Mouse (Mus musculus): Measurements from ENCODE around the gene Scin. TPM values are rescaled to one million over a fixed set of nuclear protein-coding genes. Genes with fewer than 3 reads are reported as not detected.
"Not testable (repeated sequence)": the region's sequence is repeated elsewhere in the genome, so short reads cannot be mapped to it uniquely, and the experiment has no call there.

The Scin gene
- polyA plus RNA-seq (2015; fragmentation: Nextera tagmentation; extraction: Ambion mirVana) = 43.7 and 46.1 TPM in 2 replicates

- no peaks in the 10 kb centered on the region for H3K36me3 ChIP-seq
- H3K9ac ChIP-seq = peak within 1 kb of the TSS; percentile 33
- WGBS = under 1% methylated on average over 39 of the region's 39 CpGs
- no peak within 1 kb of the TSS for H3K27ac ChIP-seq
- H3K4me1 ChIP-seq (replicated peaks) = no peaks in the 10 kb centered on the region
- H3K27me3 ChIP-seq (replicated peaks) = no peaks in the 10 kb centered on the region
- no peaks in the 10 kb centered on the region for H3K9me3 ChIP-seq
- peak within 1 kb of the TSS; percentile 81 for H3K4me2 ChIP-seq (replicated peaks)
- peak within 1 kb of the TSS; percentile 44 for H3K4me3 ChIP-seq (replicated peaks)
- peak; percentile 81 for ATAC-seq
Observed at GRCm38 (mm10) chr12:40133573-40134271, at the start of gene Scin. Gene Scin, minus strand, starts transcription at chr12:40134228.

GRCm38 (mm10) chr12:40177089-40177488 lies 43.1 kb upstream of the Scin start:
- WGBS = 68% methylated on average over 6 of the region's 6 CpGs
- H3K4me3 ChIP-seq (replicated peaks) = no peak overlapping the region
- no peak overlapping the region for H3K9ac ChIP-seq
- H3K4me1 ChIP-seq (replicated peaks) = no peaks in the 10 kb centered on the region
- no peak overlapping the region for H3K4me2 ChIP-seq (replicated peaks)
- no peaks in the 10 kb centered on the region for H3K9me3 ChIP-seq
- no peaks in the 10 kb centered on the region for H3K27me3 ChIP-seq (replicated peaks)
- no peak for ATAC-seq
- H3K27ac ChIP-seq = no peak overlapping the region
- no peaks in the 10 kb centered on the region for H3K36me3 ChIP-seq

GRCm38 (mm10) chr12:40176158-40176557 lies 42.1 kb upstream of the Scin start:
- no peak overlapping the region for H3K9ac ChIP-seq
- ATAC-seq = no peak
- 76% methylated on average over 2 of the region's 2 CpGs for WGBS
- no peak overlapping the region for H3K4me2 ChIP-seq (replicated peaks)
- no peak overlapping the region for H3K27ac ChIP-seq
- H3K4me1 ChIP-seq (replicated peaks) = no peaks in the 10 kb centered on the region
- H3K27me3 ChIP-seq (replicated peaks) = no peaks in the 10 kb centered on the region
- no peak overlapping the region for H3K4me3 ChIP-seq (replicated peaks)
- no peaks in the 10 kb centered on the region for H3K36me3 ChIP-seq
- no peaks in the 10 kb centered on the region for H3K9me3 ChIP-seq

DNA sequence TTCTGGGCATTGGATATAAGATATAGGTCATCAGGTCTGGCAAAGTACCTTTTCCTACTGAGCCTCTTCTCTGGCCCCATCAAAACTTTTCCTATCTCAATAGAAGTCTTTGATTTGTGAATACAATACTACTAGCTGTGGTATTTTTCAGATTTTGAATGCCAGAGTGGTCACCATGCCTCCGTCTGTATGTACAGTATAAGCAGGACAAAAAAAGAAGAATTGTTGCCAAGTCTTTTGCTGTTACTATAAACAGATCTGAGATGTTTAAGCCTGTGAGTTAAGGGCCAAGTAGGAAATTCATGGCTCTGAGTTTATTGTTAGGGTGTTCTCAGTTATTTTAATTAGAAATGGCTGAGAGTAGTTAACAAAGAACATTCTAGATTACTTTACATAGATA lies 41.1 kb upstream of the Scin start:
- H3K27ac ChIP-seq = not testable (repeated sequence)

GRCm38 (mm10) chr12:40171637-40172036 lies 37.6 kb upstream of the Scin start:
- Histone ChIP-seq H3K4me3 (replicated peaks) (no peak overlapping the region), H3K36me3 (no peaks in the 10 kb centered on the region), H3K4me1 (replicated peaks) (no peaks in the 10 kb centered on the region), H3K9me3 (no peaks in the 10 kb centered on the region), H3K9ac (no peak overlapping the region), H3K4me2 (replicated peaks) (no peak overlapping the region), H3K27me3 (replicated peaks) (no peaks in the 10 kb centered on the region), H3K27ac (no peak overlapping the region)
- 84% methylated on average over 2 of the region's 2 CpGs for WGBS
- ATAC-seq = no peak

More for the DNA sequence above, 41.1 kb upstream of the Scin start:
- H3K36me3 ChIP-seq; H3K9me3 ChIP-seq; H3K4me2 ChIP-seq (replicated peaks); H3K9ac ChIP-seq; H3K4me3 ChIP-seq (replicated peaks); H3K4me1 ChIP-seq (replicated peaks); H3K27me3 ChIP-seq (replicated peaks): not testable (repeated sequence)
- 0 out of 2 replicates have a peak, but pooled peaks have one; percentile 23 for ATAC-seq
- 41% methylated on average over 1 of the region's 1 CpGs for WGBS

DNA sequence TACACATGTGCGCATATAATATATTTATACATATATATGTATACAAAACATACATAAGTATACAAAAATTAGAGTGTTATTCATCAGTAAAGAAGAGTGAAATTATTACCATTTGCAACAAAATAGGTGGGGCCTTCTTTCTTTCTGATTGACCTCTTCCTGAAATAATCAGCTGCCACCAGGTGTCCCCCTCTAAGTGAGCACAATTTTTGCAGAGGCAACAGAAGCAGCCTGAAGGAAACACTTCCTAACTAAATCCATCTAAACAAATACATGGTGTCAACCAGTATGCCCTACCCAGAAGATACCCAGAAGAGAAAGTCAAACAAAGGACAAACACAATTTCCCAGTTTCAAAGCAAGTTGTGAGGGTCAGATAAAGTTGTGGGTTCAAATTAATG lies 35.6 kb upstream of the Scin start:
- H3K9me3 ChIP-seq = no peaks in the 10 kb centered on the region
- WGBS = 97% methylated on average over 1 of the region's 1 CpGs

GRCm38 (mm10) chr12:40164621-40165020 lies 30.6 kb upstream of the Scin start:
- WGBS = 7% methylated on average over 2 of the region's 2 CpGs
- Histone ChIP-seq H3K9me3 (no peaks in the 10 kb centered on the region), H3K27me3 (replicated peaks) (no peaks in the 10 kb centered on the region), H3K4me2 (replicated peaks) (no peak overlapping the region), H3K27ac (no peak overlapping the region), H3K36me3 (no peaks in the 10 kb centered on the region), H3K4me1 (replicated peaks) (no peaks in the 10 kb centered on the region), H3K9ac (no peak overlapping the region), H3K4me3 (replicated peaks) (no peak overlapping the region)
- ATAC-seq = peak; percentile 57

More for the DNA sequence above, 35.6 kb upstream of the Scin start:
- no peaks in the 10 kb centered on the region for H3K27me3 ChIP-seq (replicated peaks)
- no peak for ATAC-seq
- H3K36me3 ChIP-seq = no peaks in the 10 kb centered on the region
- H3K27ac ChIP-seq = no peak overlapping the region
- H3K4me3 ChIP-seq (replicated peaks) = no peak overlapping the region
- H3K9ac ChIP-seq = no peak overlapping the region
- H3K4me1 ChIP-seq (replicated peaks) = no peaks in the 10 kb centered on the region
- no peak overlapping the region for H3K4me2 ChIP-seq (replicated peaks)

DNA sequence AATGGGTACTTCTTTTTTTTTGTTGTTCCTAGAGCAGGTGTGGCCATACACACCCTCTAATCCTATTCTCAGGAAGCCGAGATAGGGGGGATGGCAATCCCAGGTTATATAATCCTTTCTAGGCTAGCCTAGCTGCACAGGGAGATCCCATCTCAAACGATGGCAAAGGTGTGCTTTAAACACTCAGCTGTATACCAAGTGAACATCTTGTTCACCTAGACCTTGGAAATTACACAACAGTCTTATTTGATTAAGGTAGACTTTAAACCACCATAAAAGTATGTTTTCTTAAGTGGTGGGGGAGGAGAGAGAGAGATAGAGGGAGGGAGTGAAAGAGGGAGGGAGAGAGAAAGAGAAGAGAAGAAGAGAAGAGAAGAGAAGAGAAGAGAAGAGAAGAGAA lies 26.7 kb upstream of the Scin start:
- Histone ChIP-seq H3K9ac (no peak overlapping the region), H3K27me3 (replicated peaks) (no peaks in the 10 kb centered on the region), H3K4me3 (replicated peaks) (no peak overlapping the region), H3K9me3 (no peaks in the 10 kb centered on the region), H3K27ac (no peak overlapping the region), H3K36me3 (no peaks in the 10 kb centered on the region), H3K4me1 (replicated peaks) (no peaks in the 10 kb centered on the region), H3K4me2 (replicated peaks) (no peak overlapping the region)
- peak; percentile 66 for ATAC-seq
- WGBS = 51% methylated on average over 2 of the region's 2 CpGs

DNA sequence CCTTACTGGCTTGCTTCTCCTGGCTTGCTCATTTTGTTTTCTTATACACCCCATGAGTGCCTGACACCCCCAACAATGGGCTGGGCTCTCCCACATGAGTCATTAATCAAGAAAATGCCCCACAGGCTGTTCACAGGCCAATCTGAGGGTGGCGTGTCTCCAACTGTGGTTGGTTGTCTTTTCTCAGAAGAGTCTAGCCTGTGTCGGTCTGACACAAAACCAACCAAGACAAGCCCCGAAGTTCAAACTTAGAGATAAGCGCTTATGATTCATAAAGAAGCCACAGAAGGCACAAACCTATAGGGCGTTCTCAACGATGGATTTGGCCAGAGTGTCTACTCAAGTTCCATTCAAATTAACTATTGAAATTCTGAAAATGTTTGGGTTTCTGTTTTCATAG lies 20.2 kb upstream of the Scin start:
- no peak for ATAC-seq
- H3K4me2 ChIP-seq (replicated peaks) = no peak overlapping the region
- 90% methylated on average over 6 of the region's 6 CpGs for WGBS

GRCm38 (mm10) chr12:40152353-40153069 lies 18.5 kb upstream of the Scin start:
- WGBS = 79% methylated on average over 8 of the region's 8 CpGs
- Histone ChIP-seq H3K9me3 (no peaks in the 10 kb centered on the region), H3K9ac (no peak overlapping the region), H3K4me2 (replicated peaks) (no peak overlapping the region), H3K36me3 (no peaks in the 10 kb centered on the region), H3K27me3 (replicated peaks) (no peaks in the 10 kb centered on the region), H3K27ac (no peak overlapping the region), H3K4me3 (replicated peaks) (no peak overlapping the region), H3K4me1 (replicated peaks) (no peaks in the 10 kb centered on the region)
- no peak for ATAC-seq

More for the DNA sequence above, 20.2 kb upstream of the Scin start:
- no peaks in the 10 kb centered on the region for H3K27me3 ChIP-seq (replicated peaks)
- no peaks in the 10 kb centered on the region for H3K4me1 ChIP-seq (replicated peaks)
- H3K9ac ChIP-seq = no peak overlapping the region
- H3K4me3 ChIP-seq (replicated peaks) = no peak overlapping the region
- H3K27ac ChIP-seq = no peak overlapping the region
- no peaks in the 10 kb centered on the region for H3K36me3 ChIP-seq
- no peaks in the 10 kb centered on the region for H3K9me3 ChIP-seq

DNA sequence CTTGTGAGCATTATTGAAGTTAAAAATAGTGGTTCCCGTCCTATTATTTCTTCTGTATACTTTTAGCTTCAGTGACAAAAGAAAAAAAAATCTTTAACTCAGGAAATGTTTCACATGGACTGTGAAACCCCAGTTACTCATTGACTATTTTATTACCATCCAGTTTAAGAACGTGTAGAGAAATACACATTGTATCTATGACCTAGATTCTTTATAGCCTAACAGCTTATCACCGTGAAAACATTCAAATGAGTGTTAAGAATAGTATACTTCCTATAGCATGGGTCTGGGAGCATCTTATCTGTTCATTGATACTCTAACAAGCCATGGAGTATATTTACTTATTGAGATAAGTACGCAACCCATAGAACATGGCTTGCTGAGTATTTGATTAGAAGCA lies 13.3 kb upstream of the Scin start:
- Histone ChIP-seq H3K4me2 (replicated peaks) (no peak overlapping the region), H3K4me1 (replicated peaks) (no peaks in the 10 kb centered on the region), H3K4me3 (replicated peaks) (no peak overlapping the region), H3K36me3 (no peaks in the 10 kb centered on the region), H3K9ac (no peak overlapping the region), H3K9me3 (no peaks in the 10 kb centered on the region), H3K27me3 (replicated peaks) (no peaks in the 10 kb centered on the region), H3K27ac (no peak overlapping the region)
- 49% methylated on average over 4 of the region's 4 CpGs for WGBS
- ATAC-seq = peak; percentile 95

GRCm38 (mm10) chr12:40146510-40146909 lies 12.5 kb upstream of the Scin start:
- no peaks in the 10 kb centered on the region for H3K9me3 ChIP-seq
- no peak overlapping the region for H3K9ac ChIP-seq
- H3K4me3 ChIP-seq (replicated peaks) = no peak overlapping the region
- no peaks in the 10 kb centered on the region for H3K4me1 ChIP-seq (replicated peaks)
- H3K4me2 ChIP-seq (replicated peaks) = no peak overlapping the region
- no peaks in the 10 kb centered on the region for H3K36me3 ChIP-seq
- H3K27ac ChIP-seq = no peak overlapping the region
- no peaks in the 10 kb centered on the region for H3K27me3 ChIP-seq (replicated peaks)
- WGBS = 55% methylated on average over 5 of the region's 5 CpGs
- ATAC-seq = peak; percentile 66

DNA sequence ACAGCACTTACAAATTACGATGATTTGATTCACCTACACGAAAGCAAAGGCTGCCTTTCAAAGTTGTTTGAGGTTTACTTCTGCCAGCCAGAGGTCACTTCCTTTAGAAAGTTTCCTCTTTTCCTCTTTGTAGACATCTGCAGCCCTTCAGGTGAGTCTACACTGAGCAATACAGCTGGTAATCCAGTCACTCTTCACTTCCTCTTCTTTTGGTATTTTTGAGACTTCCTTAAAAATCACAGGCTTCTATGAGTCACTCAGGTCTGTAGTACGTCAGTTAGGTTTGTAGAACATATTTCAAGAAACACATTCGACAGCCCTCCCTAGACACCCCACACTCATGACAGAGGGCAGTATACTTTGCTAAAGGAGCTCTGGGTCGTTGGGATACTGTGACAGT lies 6.7 kb upstream of the Scin start:
- no peak overlapping the region for H3K4me2 ChIP-seq (replicated peaks)
- H3K4me3 ChIP-seq (replicated peaks) = no peak overlapping the region
- no peaks in the 10 kb centered on the region for H3K4me1 ChIP-seq (replicated peaks)
- no peaks in the 10 kb centered on the region for H3K9me3 ChIP-seq
- ATAC-seq = no peak
- WGBS = 63% methylated on average over 5 of the region's 5 CpGs
- H3K27ac ChIP-seq = no peak overlapping the region
- no peaks in the 10 kb centered on the region for H3K27me3 ChIP-seq (replicated peaks)
- H3K36me3 ChIP-seq = no peaks in the 10 kb centered on the region
- H3K9ac ChIP-seq = no peak overlapping the region

Data from intestine, embryonic 15.5 days (tissue).